Comparison of ENCODE assay signal across 10 mouse cellular contexts in the genomic region with DNA sequence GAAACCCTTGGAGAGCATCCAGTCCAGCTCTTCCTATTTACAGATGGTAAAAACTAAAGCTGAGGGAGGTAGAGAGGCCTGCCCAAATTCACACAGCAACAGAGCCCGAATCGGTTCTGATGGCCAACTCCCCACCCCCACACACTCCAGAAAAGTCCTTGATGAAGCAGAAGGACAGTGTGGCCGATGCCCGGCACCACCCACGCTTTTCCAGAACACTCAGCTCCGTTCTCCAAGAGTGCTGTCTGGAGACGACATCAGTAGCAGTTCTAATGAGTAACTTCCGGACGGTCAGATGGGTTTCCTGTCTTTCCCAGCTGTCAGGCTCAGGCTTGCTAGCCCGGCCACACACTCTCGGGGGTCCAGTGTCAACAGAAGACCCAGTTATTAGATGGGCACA. TPM values are rescaled to one million over a fixed set of nuclear protein-coding genes. Genes with fewer than 3 reads are reported as not detected.
DNase-seq lines count a peak whose midpoint lies in the region; ATAC-seq and TF ChIP-seq lines count a peak whose summit lies in the region.
"Had no signal": no experiment of that assay in that cellular context is flagged by ENCODE, and none has a peak within 500 bp of the region (broad histone marks: within the 10 kb centered on the region; RNA-seq: fewer than 3 reads in every experiment).

No protein-coding gene starts in this region.

- no peak overlapping the region for H3K27ac ChIP-seq in heart, embryonic 12.5 days (ENCODE audit: poor library complexity, severe bottlenecking)
- H3K27ac ChIP-seq in midbrain, postnatal 0 days (ENCODE audit: low read depth, low read length), result no peak overlapping the region
- no peak overlapping the region for H3K27ac ChIP-seq in hindbrain, embryonic 11.5 days (ENCODE audit: low read depth, low read length)
- H3K27ac ChIP-seq: embryonic facial prominence, embryonic 15.5 days; midbrain, embryonic 15.5 days had no signal

- H3K4me2 ChIP-seq in heart, embryonic 12.5 days, result no peak overlapping the region
- H3K4me2 ChIP-seq in midbrain, postnatal 0 days (ENCODE audit: low read depth, low read length, poor library complexity, severe bottlenecking), result no peak overlapping the region
- H3K4me2 ChIP-seq in hindbrain, embryonic 11.5 days (replicated peaks; ENCODE audit: low read depth, low read length), result no peak overlapping the region
- H3K4me2 ChIP-seq: embryonic facial prominence, embryonic 15.5 days; midbrain, embryonic 15.5 days had no signal

- WGBS in heart, embryonic 12.5 days, result 63% methylated on average over 11 of the region's 11 CpGs
- 84% methylated on average over 11 of the region's 11 CpGs for WGBS in midbrain, postnatal 0 days
- WGBS in hindbrain, embryonic 11.5 days, result 88% methylated on average over 11 of the region's 11 CpGs

- no peak overlapping the region for H3K4me3 ChIP-seq in heart, embryonic 12.5 days
- no peak overlapping the region for H3K4me3 ChIP-seq in midbrain, postnatal 0 days (ENCODE audit: low read depth, low read length)
- no peak overlapping the region for H3K4me3 ChIP-seq in hindbrain, embryonic 11.5 days (ENCODE audit: low read depth, low read length)
- H3K4me3 ChIP-seq: embryonic facial prominence, embryonic 15.5 days; midbrain, embryonic 15.5 days had no signal

- no peaks in the 10 kb centered on the region for H3K36me3 ChIP-seq in heart, embryonic 12.5 days
- H3K36me3 ChIP-seq in midbrain, postnatal 0 days (ENCODE audit: insufficient read depth, low read length), result no peaks in the 10 kb centered on the region; the same call in 1 of the 2 replicates
- no peaks in the 10 kb centered on the region for H3K36me3 ChIP-seq in hindbrain, embryonic 11.5 days (ENCODE audit: control insufficient read depth, insufficient read depth, low read length)
- H3K36me3 ChIP-seq: embryonic facial prominence, embryonic 15.5 days; midbrain, embryonic 15.5 days had no signal

- H3K4me1 ChIP-seq in heart, embryonic 12.5 days (replicated peaks), result peaks cover 43% of the 10 kb centered on the region
- H3K4me1 ChIP-seq in midbrain, postnatal 0 days (ENCODE audit: insufficient read depth, low read length), result no peaks in the 10 kb centered on the region
- no peaks in the 10 kb centered on the region for H3K4me1 ChIP-seq in hindbrain, embryonic 11.5 days (replicated peaks; ENCODE audit: control insufficient read depth, insufficient read depth, low read length)
- H3K4me1 ChIP-seq: embryonic facial prominence, embryonic 15.5 days had no signal

- H3K27me3 ChIP-seq in heart, embryonic 12.5 days (replicated peaks), result no peaks in the 10 kb centered on the region
- H3K27me3 ChIP-seq in midbrain, postnatal 0 days (ENCODE audit: insufficient read depth, low read length), result no peaks in the 10 kb centered on the region
- no peaks in the 10 kb centered on the region for H3K27me3 ChIP-seq in hindbrain, embryonic 11.5 days (ENCODE audit: control insufficient read depth, insufficient read depth, low read length)
- H3K27me3 ChIP-seq: embryonic facial prominence, embryonic 15.5 days; midbrain, embryonic 15.5 days had no signal

- peak; percentile 97 for DNase-seq in heart, adult 11 months
- peak; percentile 58 to 59 for DNase-seq in adrenal gland, postnatal 36 days
- peak; percentile 40 to 49 for DNase-seq in heart, postnatal 14 days
- DNase-seq in lung, postnatal 25 days (ENCODE audit: low spot score), result peak; percentile 39
- DNase-seq in midbrain, postnatal 0 days (ENCODE audit: low spot score), result no peak
- no peak for DNase-seq in hindbrain, embryonic 11.5 days (ENCODE audit: low spot score)
- DNase-seq in urinary bladder, postnatal 14 days (ENCODE audit: low spot score), result no peak

- TF ChIP-seq CTCF in midbrain, postnatal 0 days (IDR thresholded peaks at IDR 0.05), result no peak

- no peak for ATAC-seq in heart, embryonic 12.5 days (ENCODE audit: insufficient number of reproducible peaks, low FRiP score)
- ATAC-seq in midbrain, postnatal 0 days (ENCODE audit: low FRiP score), result no peak
- no peak for ATAC-seq in hindbrain, embryonic 11.5 days (ENCODE audit: low FRiP score)
- ATAC-seq: midbrain, embryonic 15.5 days had no signal

- intact Hi-C loops in heart, postnatal 14 days (cut with DNase I), result no loop called here

- H3K9me3 ChIP-seq in heart, embryonic 12.5 days (replicated peaks), result no peaks in the 10 kb centered on the region
- no peaks in the 10 kb centered on the region for H3K9me3 ChIP-seq in midbrain, postnatal 0 days (ENCODE audit: low read length)
- H3K9me3 ChIP-seq in hindbrain, embryonic 11.5 days (ENCODE audit: control insufficient read depth, low read length), result no peaks in the 10 kb centered on the region
- H3K9me3 ChIP-seq: embryonic facial prominence, embryonic 15.5 days; midbrain, embryonic 15.5 days had no signal

- no peak overlapping the region for H3K9ac ChIP-seq in heart, embryonic 12.5 days
- no peak overlapping the region for H3K9ac ChIP-seq in midbrain, postnatal 0 days (replicated peaks; ENCODE audit: low read length, poor library complexity, severe bottlenecking)
- H3K9ac ChIP-seq in hindbrain, embryonic 11.5 days (ENCODE audit: low read depth, low read length), result no peak overlapping the region
- H3K9ac ChIP-seq: embryonic facial prominence, embryonic 15.5 days; midbrain, embryonic 15.5 days had no signal

RNA-seq across cellular contexts. Expression of a gene that starts 10.2 kb away (rescaled TPM):
- polyA plus RNA-seq in heart, embryonic 12.5 days (2016; fragmentation: Nextera tagmentation; extraction: Ambion mirVana), result 13.5 and 13.8 TPM in 2 replicates
- 1 to 10 TPM; 1.9 to 5.1 TPM for total RNA-seq in adrenal gland, postnatal 36 days (2021)
- 10 to 100 TPM in 1 of 2 experiments, 1 to 10 TPM in 1; 9.4 to 10.1 TPM for total RNA-seq in heart, postnatal 14 days (2021)
- total RNA-seq in midbrain, postnatal 0 days (2014; rRNA removed), result 111 and 117 TPM in 2 replicates
- 30.1 and 32.8 TPM in 2 replicates for polyA plus RNA-seq in midbrain, postnatal 0 days (2015; fragmentation: Nextera tagmentation; extraction: Ambion mirVana)
- 11.2 and 14.5 TPM in 2 replicates for polyA plus RNA-seq in hindbrain, embryonic 11.5 days (2014; fragmentation: Nextera tagmentation; extraction: Ambion mirVana)

RNA-seq across cellular contexts. Expression of a gene that starts 53.9 kb away (rescaled TPM):
- 10.1 and 10.6 TPM in 2 replicates for polyA plus RNA-seq in heart, embryonic 12.5 days (2016; fragmentation: Nextera tagmentation; extraction: Ambion mirVana)
- total RNA-seq in adrenal gland, postnatal 36 days (2021), result 1 to 10 TPM; 4.9 to 5.5 TPM
- 1 to 10 TPM; 6.2 to 6.6 TPM for total RNA-seq in heart, postnatal 14 days (2021)
- total RNA-seq in midbrain, postnatal 0 days (2014; rRNA removed), result 51.9 and 54.3 TPM in 2 replicates
- 26.1 and 28.0 TPM in 2 replicates for polyA plus RNA-seq in midbrain, postnatal 0 days (2015; fragmentation: Nextera tagmentation; extraction: Ambion mirVana)
- 8.6 and 9.8 TPM in 2 replicates for polyA plus RNA-seq in hindbrain, embryonic 11.5 days (2014; fragmentation: Nextera tagmentation; extraction: Ambion mirVana)

Comparison
In these comparisons a context has a peak if more than half of its experiments do, and no peak if none do; other contexts are left out.
1. DNase-seq: peak in heart, adult 11 months (single experiment), adrenal gland, postnatal 36 days (2 of 2), heart, postnatal 14 days (2 of 2) and lung, postnatal 25 days (single experiment); none in midbrain, postnatal 0 days (single experiment), hindbrain, embryonic 11.5 days (single experiment) and urinary bladder, postnatal 14 days (single experiment).
2. RNA of a gene that starts 10.2 kb away (total RNA-seq): 111 to 117 TPM in midbrain, postnatal 0 days; 9.4 to 10.1 TPM in heart, postnatal 14 days and 1.9 to 5.1 TPM in adrenal gland, postnatal 36 days; every median in the first group is over 10 times any median in the second.